Mouse (Mus musculus) neural tube, embryonic 14.5 days (tissue): ENCODE results near the gene Map2. TPM values are rescaled to one million over a fixed set of nuclear protein-coding genes. Genes with fewer than 3 reads are reported as not detected.

Experiments
- ATAC-seq: fragments of 200-750 bp; cut with Nextera tagmentation; 2 replicates; pipeline ENCODE4 v1.8.0; 2017; ENCODE audit warnings: low read depth, mild to moderate bottlenecking, moderate TSS enrichment, moderate library complexity
- H3K27ac ChIP-seq: fragments of 300-500 bp; sonication (generic); 2 replicates; pipeline ENCODE4 v1.5.1; 2014; ENCODE audit warnings: low read depth, mild to moderate bottlenecking, control low read depth, low read length, moderate library complexity, mixed read lengths
- H3K27me3 ChIP-seq: fragments of 300-500 bp; sonication (generic); 2 replicates; pipeline ENCODE4 v1.6.1; 2014; ENCODE audit warnings: low read length; ENCODE audit not compliant: control insufficient read depth, insufficient read depth
- H3K36me3 ChIP-seq: fragments of 300-500 bp; sonication (generic); 2 replicates; pipeline ENCODE4 v1.6.1; 2014; ENCODE audit warnings: low read length, mixed read lengths; ENCODE audit not compliant: control insufficient read depth, insufficient read depth
- H3K4me1 ChIP-seq: fragments of 300-500 bp; sonication (generic); 2 replicates; pipeline ENCODE4 v1.6.1; 2014; ENCODE audit warnings: low read length; ENCODE audit not compliant: control insufficient read depth, insufficient read depth
- H3K4me2 ChIP-seq: fragments of 300-500 bp; sonication (generic); 2 replicates; pipeline ENCODE4 v1.6.1; 2014; ENCODE audit warnings: mild to moderate bottlenecking, low read depth, low read length, control low read depth
- H3K4me3 ChIP-seq: fragments of 300-500 bp; sonication (generic); 2 replicates; pipeline ENCODE4 v1.5.1; 2014; ENCODE audit warnings: low read depth, low read length, control low read depth, mixed read lengths
- H3K9ac ChIP-seq: fragments of 300-500 bp; sonication (generic); replicated peaks from 2 replicates; pipeline ENCODE4 v1.6.1; 2014; ENCODE audit warnings: low read depth, mild to moderate bottlenecking, control low read depth, low read length, mixed read lengths
- H3K9me3 ChIP-seq: fragments of 300-500 bp; sonication (generic); 2 replicates; pipeline ENCODE4 v1.6.1; 2016; ENCODE audit warnings: low read length; ENCODE audit not compliant: control insufficient read depth
- WGBS: fragments of 180-500 bp; shearing (Covaris S2); extraction: QIAGEN DNeasy Blood & Tissue Kit; methylation state at CpG from one replicate; pipeline ENCODE4 v1.1.7; 2014; 5-methylcytosine and 5-hydroxymethylcytosine counted together
- polyA plus RNA-seq: library from polyadenylated mRNA; unstranded; fragments of >200 nt; fragmentation: Nextera tagmentation; extraction: Ambion mirVana; gene quantifications from 2 replicates; pipeline ENCODE4 v1.2.1, GENCODE M21; 2014

Gene Map2
- polyA plus RNA-seq, 1 experiment from 2014 or later, result 523 TPM

- Histone ChIP-seq H3K4me1 (peaks cover 14% of the 10 kb centered on the region), H3K9ac (no peak overlapping the region), H3K27me3 (no peaks in the 10 kb centered on the region), H3K27ac (peak overlapping the region; percentile 40; the same call in 1 of the 2 replicates), H3K36me3 (no peaks in the 10 kb centered on the region), H3K4me2 (no peak overlapping the region), H3K4me3 (no peak overlapping the region), H3K9me3 (no peaks in the 10 kb centered on the region)
- 25% methylated on average over 8 of the region's 8 CpGs for WGBS
- peak; percentile 70; the same call in 1 of the 2 replicates for ATAC-seq
Measured at GRCm38 (mm10) chr1:66348404-66349165, 173.5 kb downstream of the Map2 start.

- Histone ChIP-seq H3K4me2 (no peak overlapping the region), H3K27ac (no peak overlapping the region)
- 48% methylated on average over 3 of the region's 3 CpGs for WGBS
Measured at GRCm38 (mm10) chr1:66349166-66349835, 174.2 kb downstream of the Map2 start.

GRCm38 (mm10) chr1:66351366-66351765 lies 176.3 kb downstream of the Map2 start:
- no peaks in the 10 kb centered on the region for H3K36me3 ChIP-seq

More at GRCm38 (mm10) chr1:66349166-66349835, 174.2 kb downstream of the Map2 start:
- H3K9me3 ChIP-seq, result no peaks in the 10 kb centered on the region
- H3K4me3 ChIP-seq, result no peak overlapping the region
- no peak overlapping the region for H3K9ac ChIP-seq
- peaks cover 14% of the 10 kb centered on the region for H3K4me1 ChIP-seq
- no peaks in the 10 kb centered on the region for H3K36me3 ChIP-seq
- no peaks in the 10 kb centered on the region for H3K27me3 ChIP-seq
- peak; percentile 32; the same call in 1 of the 2 replicates for ATAC-seq

GRCm38 (mm10) chr1:66361799-66362198 lies 186.7 kb downstream of the Map2 start:
- Histone ChIP-seq H3K4me2 (no peak overlapping the region), H3K4me3 (no peak overlapping the region), H3K27ac (no peak overlapping the region), H3K4me1 (peaks cover 7% of the 10 kb centered on the region), H3K27me3 (no peaks in the 10 kb centered on the region), H3K9me3 (no peaks in the 10 kb centered on the region), H3K36me3 (peaks cover 9% of the 10 kb centered on the region; the same call in 1 of the 2 replicates), H3K9ac (no peak overlapping the region)
- 86% methylated on average over 2 of the region's 2 CpGs for WGBS
- no peak for ATAC-seq

More at GRCm38 (mm10) chr1:66351366-66351765, 176.3 kb downstream of the Map2 start:
- no peak overlapping the region for H3K4me3 ChIP-seq
- no peak overlapping the region for H3K27ac ChIP-seq
- H3K27me3 ChIP-seq, result no peaks in the 10 kb centered on the region
- H3K4me2 ChIP-seq, result no peak overlapping the region
- no peaks in the 10 kb centered on the region for H3K9me3 ChIP-seq
- H3K4me1 ChIP-seq, result peaks cover 14% of the 10 kb centered on the region
- H3K9ac ChIP-seq, result no peak overlapping the region
- no peak for ATAC-seq

GRCm38 (mm10) chr1:66363285-66363684 lies 188.2 kb downstream of the Map2 start:
- H3K27ac ChIP-seq, result 0 out of 2 replicates have a peak overlapping the region, but pooled peaks have one; percentile 10
- H3K27me3 ChIP-seq, result no peaks in the 10 kb centered on the region
- peaks cover 16% of the 10 kb centered on the region; the same call in 1 of the 2 replicates for H3K36me3 ChIP-seq
- no peak overlapping the region for H3K4me3 ChIP-seq
- no peaks in the 10 kb centered on the region for H3K9me3 ChIP-seq
- H3K4me1 ChIP-seq, result peaks cover 7% of the 10 kb centered on the region
- H3K9ac ChIP-seq, result no peak overlapping the region
- no peak overlapping the region for H3K4me2 ChIP-seq
- peak; percentile 84 for ATAC-seq
- WGBS, result 38% methylated on average over 9 of the region's 9 CpGs

GRCm38 (mm10) chr1:66364386-66364785 lies 189.3 kb downstream of the Map2 start:
- Histone ChIP-seq H3K27me3 (no peaks in the 10 kb centered on the region), H3K4me2 (no peak overlapping the region), H3K4me3 (no peak overlapping the region), H3K27ac (no peak overlapping the region), H3K9me3 (no peaks in the 10 kb centered on the region), H3K9ac (no peak overlapping the region), H3K4me1 (peaks cover 4% of the 10 kb centered on the region; the same call in 1 of the 2 replicates), H3K36me3 (peaks cover 16% of the 10 kb centered on the region; the same call in 1 of the 2 replicates)
- 92% methylated on average over 2 of the region's 2 CpGs for WGBS
- no peak for ATAC-seq

GRCm38 (mm10) chr1:66365600-66365999 lies 190.5 kb downstream of the Map2 start:
- H3K27me3 ChIP-seq, result no peaks in the 10 kb centered on the region
- peaks cover 16% of the 10 kb centered on the region; the same call in 1 of the 2 replicates for H3K36me3 ChIP-seq
- no peak for ATAC-seq
- H3K9me3 ChIP-seq, result no peaks in the 10 kb centered on the region
- WGBS, result 73% methylated on average over 4 of the region's 4 CpGs
- peaks cover 4% of the 10 kb centered on the region; the same call in 1 of the 2 replicates for H3K4me1 ChIP-seq
- H3K27ac ChIP-seq, result no peak overlapping the region
- H3K4me3 ChIP-seq, result no peak overlapping the region
- H3K4me2 ChIP-seq, result no peak overlapping the region
- H3K9ac ChIP-seq, result no peak overlapping the region

GRCm38 (mm10) chr1:66369486-66369885 lies 194.4 kb downstream of the Map2 start:
- Histone ChIP-seq H3K9me3 (no peaks in the 10 kb centered on the region), H3K27me3 (no peaks in the 10 kb centered on the region), H3K27ac (no peak overlapping the region), H3K36me3 (peaks cover 8% of the 10 kb centered on the region; the same call in 1 of the 2 replicates), H3K9ac (no peak overlapping the region), H3K4me1 (no peaks in the 10 kb centered on the region), H3K4me2 (no peak overlapping the region), H3K4me3 (no peak overlapping the region)
- 76% methylated on average over 7 of the region's 7 CpGs for WGBS
- no peak; the same call in 1 of the 2 replicates for ATAC-seq

- WGBS, result 73% methylated on average over 2 of the region's 2 CpGs
- Histone ChIP-seq H3K4me1 (no peaks in the 10 kb centered on the region), H3K4me3 (no peak overlapping the region), H3K4me2 (no peak overlapping the region), H3K27ac (no peak overlapping the region), H3K9me3 (no peaks in the 10 kb centered on the region), H3K9ac (no peak overlapping the region), H3K27me3 (no peaks in the 10 kb centered on the region), H3K36me3 (peaks cover 7% of the 10 kb centered on the region; the same call in 1 of the 2 replicates)
- ATAC-seq, result no peak
Measured at GRCm38 (mm10) chr1:66371371-66371770, 196.3 kb downstream of the Map2 start.
